Comparison of ENCODE assay signal across 8 mouse cellular contexts in the genomic region with DNA sequence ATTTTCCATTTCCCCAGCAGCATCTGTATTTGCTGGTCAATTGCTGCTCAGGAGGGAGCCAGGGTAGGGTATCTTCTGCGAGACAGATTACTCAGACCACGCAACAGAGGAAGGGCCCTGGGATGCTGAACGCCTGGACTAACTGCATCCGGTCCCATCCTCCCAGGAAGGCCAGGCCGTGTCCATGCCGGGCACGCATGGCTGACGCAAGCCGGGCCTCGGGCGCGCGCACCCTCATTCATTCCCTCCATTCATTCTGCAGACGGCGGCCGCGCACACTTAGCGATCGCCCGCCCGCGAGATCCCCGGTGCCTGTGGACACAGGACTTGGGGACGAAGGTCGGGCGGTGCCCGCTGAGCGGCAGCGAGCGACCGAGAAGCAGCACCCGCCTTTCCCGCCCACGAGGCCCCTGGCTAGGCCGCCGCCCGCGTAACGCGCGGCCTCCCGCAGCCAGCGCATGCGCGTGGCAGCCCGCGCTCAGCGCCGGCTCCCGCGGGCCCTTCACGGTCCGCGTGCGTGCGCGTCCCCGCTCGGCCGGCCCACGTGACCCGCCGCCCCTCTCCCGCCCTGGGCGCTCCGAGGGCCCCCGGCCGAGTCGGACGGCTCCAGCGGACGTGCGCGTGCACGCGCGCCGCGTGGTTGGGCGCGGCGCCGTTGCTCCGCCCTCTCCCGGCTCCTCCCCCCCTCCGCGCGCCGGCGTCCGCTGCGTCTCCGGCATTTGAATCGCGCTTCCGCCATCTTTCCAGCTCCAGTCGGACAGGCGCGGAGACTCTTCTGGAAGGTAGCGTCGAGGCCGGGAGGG. TPM values are rescaled to one million over a fixed set of nuclear protein-coding genes. Genes with fewer than 3 reads are reported as not detected.
DNase-seq lines count a peak whose midpoint lies in the region; ATAC-seq and TF ChIP-seq lines count a peak whose summit lies in the region.

A gene (plus strand): TSS at position 573 of the 803 bp plus-strand sequence.

- WGBS in forebrain, embryonic 13.5 days: under 1% methylated on average over 69 of the region's 102 CpGs
- WGBS in large intestine, adult 2 months: under 1% methylated on average over 100 of the region's 102 CpGs
- 1% methylated on average over 40 of the region's 102 CpGs for WGBS in liver, postnatal 0 days (ENCODE audit: insufficient replicate concordance)
- under 1% methylated on average over 94 of the region's 102 CpGs for WGBS in neural tube, embryonic 14.5 days

- peak within 1 kb of the TSS; percentile 98 for H3K27ac ChIP-seq in forebrain, embryonic 13.5 days
- peak within 1 kb of the TSS; percentile 93 for H3K27ac ChIP-seq in liver, postnatal 0 days (ENCODE audit: low read depth)
- H3K27ac ChIP-seq in neural tube, embryonic 14.5 days (ENCODE audit: low read depth, low read length): peak within 1 kb of the TSS; percentile 99

- peak; percentile 92 for DNase-seq in c-Kit-positive CD71-positive TER-119-positive erythroid progenitor cells, embryonic 14.5 days (ENCODE audit: low spot score)
- DNase-seq in heart, postnatal 10 days: peak; percentile 95 to 97
- peak; percentile 66 for DNase-seq in large intestine, adult 2 months (ENCODE audit: low read depth, low spot score)
- peak; percentile 97 for DNase-seq in liver, postnatal 0 days
- DNase-seq in testis, postnatal 10 days (ENCODE audit: low spot score): peak; percentile 97

- intact Hi-C loops in heart, postnatal 10 days (cut with DNase I): loop anchor here (1.0 kb wide), 1 partner anchor 11 kb away; a partner anchor contains a TSS

- TF ChIP-seq EP300 in liver, postnatal 0 days (IDR thresholded peaks at IDR 0.05; ENCODE audit: low read depth): no peak

- peak; percentile 92 for ATAC-seq in forebrain, embryonic 13.5 days
- peak; percentile 94 for ATAC-seq in liver, postnatal 0 days
- ATAC-seq in neural tube, embryonic 14.5 days (ENCODE audit: low read depth): peak; percentile 91

- no peaks in the 10 kb centered on the region for H3K27me3 ChIP-seq in E14TG2a.4 (ENCODE audit: insufficient read depth, low read length)
- no peaks in the 10 kb centered on the region for H3K27me3 ChIP-seq in forebrain, embryonic 13.5 days
- no peaks in the 10 kb centered on the region for H3K27me3 ChIP-seq in liver, postnatal 0 days (ENCODE audit: insufficient read depth, low read length)
- no peaks in the 10 kb centered on the region for H3K27me3 ChIP-seq in neural tube, embryonic 14.5 days (ENCODE audit: control insufficient read depth, insufficient read depth, low read length)

- no peaks in the 10 kb centered on the region for H3K9me3 ChIP-seq in E14TG2a.4 (ENCODE audit: low read length)
- no peaks in the 10 kb centered on the region for H3K9me3 ChIP-seq in forebrain, embryonic 13.5 days (replicated peaks)
- H3K9me3 ChIP-seq in liver, postnatal 0 days (ENCODE audit: low read length): no peaks in the 10 kb centered on the region
- H3K9me3 ChIP-seq in neural tube, embryonic 14.5 days (ENCODE audit: control insufficient read depth, low read length): no peaks in the 10 kb centered on the region

- peaks cover 38% of the 10 kb centered on the region for H3K36me3 ChIP-seq in E14TG2a.4 (ENCODE audit: insufficient read depth, low read length)
- H3K36me3 ChIP-seq in forebrain, embryonic 13.5 days (ENCODE audit: poor library complexity, severe bottlenecking): peaks cover 21% of the 10 kb centered on the region
- H3K36me3 ChIP-seq in liver, postnatal 0 days (replicated peaks; ENCODE audit: insufficient read depth, low read length): peaks cover 13% of the 10 kb centered on the region
- H3K36me3 ChIP-seq in neural tube, embryonic 14.5 days (ENCODE audit: control insufficient read depth, insufficient read depth, low read length): peaks cover 4% of the 10 kb centered on the region; the same call in 1 of the 2 replicates

- peak within 1 kb of the TSS; percentile 97 for H3K4me3 ChIP-seq in E14TG2a.4 (replicated peaks; ENCODE audit: low read length)
- H3K4me3 ChIP-seq in forebrain, embryonic 13.5 days: peak within 1 kb of the TSS; percentile 97
- peak within 1 kb of the TSS; percentile 98 for H3K4me3 ChIP-seq in liver, postnatal 0 days (ENCODE audit: low read depth, low read length)
- peak within 1 kb of the TSS; percentile 84 for H3K4me3 ChIP-seq in neural tube, embryonic 14.5 days (ENCODE audit: low read depth, low read length)

- peaks cover 31% of the 10 kb centered on the region for H3K4me1 ChIP-seq in E14TG2a.4 (replicated peaks; ENCODE audit: low read depth, low read length)
- peaks cover 23% of the 10 kb centered on the region for H3K4me1 ChIP-seq in forebrain, embryonic 13.5 days
- peaks cover 17% of the 10 kb centered on the region for H3K4me1 ChIP-seq in liver, postnatal 0 days (ENCODE audit: insufficient read depth)
- peaks cover 11% of the 10 kb centered on the region for H3K4me1 ChIP-seq in neural tube, embryonic 14.5 days (ENCODE audit: control insufficient read depth, insufficient read depth, low read length)

- H3K9ac ChIP-seq in forebrain, embryonic 13.5 days: peak within 1 kb of the TSS; percentile 99
- peak within 1 kb of the TSS; percentile 94 for H3K9ac ChIP-seq in liver, postnatal 0 days (replicated peaks)
- H3K9ac ChIP-seq in neural tube, embryonic 14.5 days (replicated peaks; ENCODE audit: low read depth, low read length): peak within 1 kb of the TSS; percentile 86

- H3K4me2 ChIP-seq in forebrain, embryonic 13.5 days: peak within 1 kb of the TSS; percentile 81
- peak within 1 kb of the TSS; percentile 90 for H3K4me2 ChIP-seq in liver, postnatal 0 days (ENCODE audit: low read depth, low read length)
- peak within 1 kb of the TSS; percentile 93 for H3K4me2 ChIP-seq in neural tube, embryonic 14.5 days (ENCODE audit: low read depth, low read length)

- TF ChIP-seq CTCF in E14TG2a.4 (conservative IDR thresholded peaks at IDR 0.05; ENCODE audit: low read length): no peak
- TF ChIP-seq CTCF in liver, postnatal 0 days (IDR thresholded peaks at IDR 0.05; ENCODE audit: low read depth): no peak

RNA-seq across cellular contexts. Expression of the gene that starts here (rescaled TPM):
- 746 and 789 TPM in 2 replicates for polyA plus RNA-seq in forebrain, embryonic 13.5 days (2015; fragmentation: Nextera tagmentation; extraction: Ambion mirVana)
- total RNA-seq in heart, postnatal 10 days (2021): 100 to 1,000 TPM; 121 TPM
- 82.9 and 97.4 TPM in 2 replicates for polyA plus RNA-seq in large intestine, adult 2 months (2012; rRNA removed)
- polyA plus RNA-seq in liver, postnatal 0 days (2015; fragmentation: Nextera tagmentation; extraction: Ambion mirVana): 183 and 206 TPM in 2 replicates
- 305 and 317 TPM in 2 replicates for polyA plus RNA-seq in neural tube, embryonic 14.5 days (2014; fragmentation: Nextera tagmentation; extraction: Ambion mirVana)

Comparison
In these comparisons a context has a peak if more than half of its experiments do, and no peak if none do; other contexts are left out.
1. Peak in every context shown above with its lines: DNase-seq, ATAC-seq, H3K4me3 ChIP-seq and H3K27ac ChIP-seq.